Mouse (Mus musculus) thymus, adult 18-20 months (tissue): ENCODE measurements around the gene Bnc1.

Experiments
- DNase-seq, 2 experiments: peaks; one replicate each; pipeline ENCODE4 v3.0.0; 2022; ENCODE audit warnings: mixed read lengths in 2 of 2

Gene Bnc1

GRCm38 (mm10) chr7:81992131-81993061 is at the start of gene Bnc1:
Gene Bnc1, minus strand, starts transcription at chr7:81992292.
- DNase-seq, result no peak

- DNase-seq, result no peak
Observed at GRCm38 (mm10) chr7:82033347-82033746, 41.3 kb upstream of the Bnc1 start.

- DNase-seq, result no peak
Observed at GRCm38 (mm10) chr7:82029666-82030065, 37.6 kb upstream of the Bnc1 start.

- no peak for DNase-seq
Observed at GRCm38 (mm10) chr7:82025802-82026201, 33.7 kb upstream of the Bnc1 start.

GRCm38 (mm10) chr7:82023676-82024075 is 31.6 kb upstream of the Bnc1 start:
- no peak for DNase-seq

- DNase-seq, result no peak
Observed at GRCm38 (mm10) chr7:82022404-82022803, 30.3 kb upstream of the Bnc1 start.

- DNase-seq, result no peak
Observed at GRCm38 (mm10) chr7:82018031-82018430, 25.9 kb upstream of the Bnc1 start.

- no peak for DNase-seq
Observed at GRCm38 (mm10) chr7:82016751-82017710, 24.9 kb upstream of the Bnc1 start.

GRCm38 (mm10) chr7:82012472-82012871 is 20.4 kb upstream of the Bnc1 start:
- no peak for DNase-seq

GRCm38 (mm10) chr7:82011534-82012401 is 19.7 kb upstream of the Bnc1 start:
- DNase-seq, result no peak

GRCm38 (mm10) chr7:82007151-82007550 is 15.1 kb upstream of the Bnc1 start:
- DNase-seq, result no peak

GRCm38 (mm10) chr7:82004228-82004627 is 12.1 kb upstream of the Bnc1 start:
- DNase-seq, result no peak

GRCm38 (mm10) chr7:81999816-82000215 is 7.7 kb upstream of the Bnc1 start:
- no peak for DNase-seq

- DNase-seq, result no peak
Observed at GRCm38 (mm10) chr7:81999372-81999771, 7.3 kb upstream of the Bnc1 start.

GRCm38 (mm10) chr7:81995975-81996374 is 3.9 kb upstream of the Bnc1 start:
- no peak for DNase-seq

GRCm38 (mm10) chr7:81995126-81995525 is 3.0 kb upstream of the Bnc1 start:
- no peak for DNase-seq

- no peak for DNase-seq
Observed at GRCm38 (mm10) chr7:81993140-81993539, 1.0 kb upstream of the Bnc1 start.

GRCm38 (mm10) chr7:81991611-81992061 is 456 bp downstream of the Bnc1 start:
- no peak for DNase-seq

GRCm38 (mm10) chr7:81991116-81991515 is 976 bp downstream of the Bnc1 start:
- DNase-seq, result no peak

- no peak for DNase-seq
Observed at GRCm38 (mm10) chr7:81983651-81984050, 8.4 kb downstream of the Bnc1 start.

- DNase-seq, result no peak
Observed at GRCm38 (mm10) chr7:81978304-81978703, 13.8 kb downstream of the Bnc1 start.

- no peak for DNase-seq
Observed at GRCm38 (mm10) chr7:81974616-81975015, 17.5 kb downstream of the Bnc1 start.
